Mouse (Mus musculus) megakaryocyte, embryonic 14.5 days (primary cell): ENCODE data around the gene Olfr1008. TPM values are rescaled to one million over a fixed set of nuclear protein-coding genes. Genes with fewer than 3 reads are reported as not detected.
A peak's percentile ranks its signal among the peaks of the same experiment; 100 is the strongest.
"Not testable (repeated sequence)": the region's sequence is repeated elsewhere in the genome, so short reads cannot be mapped to it uniquely, and the experiment has no call there.

Experiments
- H3K27me3 ChIP-seq: replicated peaks from 2 replicates; pipeline ENCODE3; 2012; ENCODE audit warnings: inconsistent platforms
- H3K36me3 ChIP-seq: replicated peaks from 2 replicates; pipeline ENCODE3; 2012; ENCODE audit warnings: low read length, inconsistent platforms, mixed read lengths
- H3K4me1 ChIP-seq: 2 replicates; pipeline ENCODE4 v1.6.1; 2012; ENCODE audit warnings: inconsistent platforms
- H3K4me3 ChIP-seq: replicated peaks from 2 replicates; pipeline ENCODE3; 2012; ENCODE audit warnings: moderate library complexity, mild to moderate bottlenecking, inconsistent platforms
- H3K9me3 ChIP-seq: 2 replicates; pipeline ENCODE4 v1.6.1; 2012; ENCODE audit warnings: inconsistent platforms
- FLI1 ChIP-seq: IDR thresholded peaks from 2 replicates; pipeline ENCODE4 v1.6.1; 2012; ENCODE audit warnings: low read length, inconsistent platforms, mixed read lengths
- GATA1 ChIP-seq: IDR thresholded peaks from 3 replicates; pipeline ENCODE4 v1.6.1; 2012; ENCODE audit warnings: mixed read lengths, low read length, inconsistent platforms, borderline replicate concordance
- polyA plus RNA-seq: library from polyadenylated mRNA; stranded (reverse); fragments of >175 nt; gene quantifications from 2 replicates; pipeline ENCODE4 v1.2.3, GENCODE M21; 2012; ENCODE audit warnings: low replicate concordance; ENCODE audit not compliant: insufficient read depth

The Olfr1008 gene
- not detected in 2 replicates for polyA plus RNA-seq

- Histone ChIP-seq H3K27me3 (no peaks in the 10 kb centered on the region), H3K9me3 (peaks cover 3% of the 10 kb centered on the region), H3K4me3 (no peak within 1 kb of the TSS), H3K4me1 (no peaks in the 10 kb centered on the region), H3K36me3 (no peaks in the 10 kb centered on the region)
- TF ChIP-seq GATA1 = no peak
- TF ChIP-seq FLI1 = no peak
These were observed at the start of gene Olfr1008 for GRCm38 (mm10) chr2:85689131-85689530. Gene Olfr1008 (plus strand): TSS chr2:85689431.

- Histone ChIP-seq H3K4me1 (no peaks in the 10 kb centered on the region), H3K27me3 (no peaks in the 10 kb centered on the region), H3K9me3 (no peaks in the 10 kb centered on the region), H3K4me3 (no peak within 1 kb of the TSS), H3K36me3 (no peaks in the 10 kb centered on the region)
- TF ChIP-seq FLI1 (no peak), GATA1 (no peak)
These were observed 38.6 kb upstream of the Olfr1008 start, which contains the start of gene Olfr1002 for GRCm38 (mm10) chr2:85650604-85651003. Gene Olfr1002 (minus strand): TSS chr2:85650704.

- not testable (repeated sequence) for H3K36me3 ChIP-seq, H3K9me3 ChIP-seq, H3K27me3 ChIP-seq, H3K4me1 ChIP-seq, H3K4me3 ChIP-seq
These were observed 24.9 kb upstream of the Olfr1008 start, which contains the start of gene Olfr154 for GRCm38 (mm10) chr2:85664355-85664754. Gene Olfr154 (minus strand): TSS chr2:85664455.

DNA sequence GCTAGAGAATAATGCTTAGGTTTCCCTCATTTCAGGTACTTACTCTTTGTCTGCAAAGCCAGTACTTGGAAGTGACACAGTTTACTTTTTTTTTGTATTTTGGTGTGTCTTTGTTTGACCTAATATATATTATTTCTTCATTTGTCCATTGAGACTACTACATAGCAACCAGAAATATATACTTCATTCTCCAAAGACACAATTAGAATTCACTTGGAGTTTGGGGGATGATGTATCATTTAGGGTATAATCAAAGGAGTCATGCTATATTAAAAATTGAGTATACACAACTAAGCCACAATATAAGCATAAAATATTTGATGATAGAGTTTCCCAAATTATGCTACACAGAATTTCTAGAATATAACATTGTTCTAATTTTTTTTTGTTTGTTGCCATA lies 10.6 kb upstream of the Olfr1008 start, which contains the start of gene Olfr1006:
Gene Olfr1006 (minus strand): TSS at position 101 of the 400 bp plus-strand sequence.
- Histone ChIP-seq H3K4me3 (no peak within 1 kb of the TSS), H3K27me3 (no peaks in the 10 kb centered on the region), H3K9me3 (no peaks in the 10 kb centered on the region), H3K36me3 (no peaks in the 10 kb centered on the region), H3K4me1 (no peaks in the 10 kb centered on the region)
- TF ChIP-seq GATA1 = no peak
- TF ChIP-seq FLI1 = no peak

- H3K9me3 ChIP-seq, H3K27me3 ChIP-seq, H3K4me3 ChIP-seq, H3K4me1 ChIP-seq, H3K36me3 ChIP-seq: not testable (repeated sequence)
These were observed 21.4 kb downstream of the Olfr1008 start for GRCm38 (mm10) chr2:85710680-85711079.

DNA sequence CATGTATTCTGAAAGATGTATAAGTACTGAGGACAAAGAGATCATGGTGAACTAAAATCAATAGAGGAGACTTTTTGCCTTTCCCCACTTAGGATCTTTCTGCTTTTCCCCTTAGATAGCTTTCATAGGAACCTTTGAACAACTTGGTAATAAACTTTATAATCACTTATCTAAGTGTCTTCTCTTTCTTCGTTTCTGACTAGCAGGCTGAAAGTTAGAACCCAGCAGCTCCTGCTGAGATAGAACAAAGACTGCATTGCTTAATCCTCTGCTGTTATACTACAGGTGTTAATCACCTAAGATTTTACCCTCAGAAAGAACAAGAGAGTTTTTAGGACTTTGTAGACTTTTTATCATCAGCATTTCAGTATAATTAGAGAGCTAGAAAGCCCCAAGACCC lies 21.9 kb downstream of the Olfr1008 start:
- Histone ChIP-seq H3K36me3 (no peaks in the 10 kb centered on the region), H3K27me3 (no peaks in the 10 kb centered on the region), H3K9me3 (peaks cover 10% of the 10 kb centered on the region; the same call in 1 of the 2 replicates), H3K4me1 (no peaks in the 10 kb centered on the region), H3K4me3 (no peak overlapping the region)
- TF ChIP-seq FLI1 (no peak), GATA1 (no peak)

GRCm38 (mm10) chr2:85715119-85715518 lies 25.9 kb downstream of the Olfr1008 start, which contains the start of gene Olfr1009:
Gene Olfr1009 (plus strand): TSS chr2:85715419.
- no peaks in the 10 kb centered on the region for H3K27me3 ChIP-seq
- no peaks in the 10 kb centered on the region for H3K4me1 ChIP-seq
- peaks cover 3% of the 10 kb centered on the region; the same call in 1 of the 2 replicates for H3K9me3 ChIP-seq
- no peak for TF ChIP-seq FLI1
- TF ChIP-seq GATA1 = no peak
- no peaks in the 10 kb centered on the region for H3K36me3 ChIP-seq
- H3K4me3 ChIP-seq = no peak within 1 kb of the TSS

DNA sequence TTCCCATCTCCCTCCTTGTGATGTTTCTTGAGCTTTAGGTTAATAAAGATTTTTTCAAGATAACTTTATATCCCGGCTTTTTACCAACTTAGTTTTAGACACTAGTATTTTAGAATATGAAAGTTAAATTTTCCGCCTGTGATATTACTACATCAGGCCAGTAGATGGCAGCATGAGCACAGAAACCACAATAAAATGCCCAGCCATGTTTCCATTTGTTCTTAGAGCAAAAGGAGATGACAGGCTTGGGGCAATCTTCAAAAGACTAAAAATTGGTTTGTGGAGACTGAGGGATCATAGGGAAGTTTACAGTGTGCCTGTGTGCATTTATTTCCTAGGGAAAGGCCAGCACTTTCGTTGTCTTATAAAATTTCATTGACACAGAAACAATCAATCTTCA lies 36.6 kb downstream of the Olfr1008 start:
- Histone ChIP-seq H3K4me1 (no peaks in the 10 kb centered on the region; the same call in 1 of the 2 replicates), H3K9me3 (no peaks in the 10 kb centered on the region), H3K27me3 (no peaks in the 10 kb centered on the region), H3K36me3 (no peaks in the 10 kb centered on the region), H3K4me3 (peak overlapping the region; percentile 59)
- TF ChIP-seq GATA1 (no peak), FLI1 (no peak)

Other genes with a start within 250 kb of the Olfr1008 start
- gene Olfr995, start 245.8 kb upstream of the Olfr1008 start, polyA plus RNA-seq = not detected in 2 replicates
- not detected in 2 replicates for gene 4833423E24Rik, start 170.4 kb upstream of the Olfr1008 start, polyA plus RNA-seq
- not detected in 2 replicates for gene Olfr996, start 110.2 kb upstream of the Olfr1008 start, polyA plus RNA-seq
- gene Olfr998, start 100.5 kb upstream of the Olfr1008 start, polyA plus RNA-seq = 3.0 TPM in 1 of 2 replicates, not detected in the other
- not detected in 2 replicates for gene Olfr1000, start 77.5 kb upstream of the Olfr1008 start, polyA plus RNA-seq
- gene Olfr1002, start 38.7 kb upstream of the Olfr1008 start, polyA plus RNA-seq = not detected in 2 replicates
- not detected in 2 replicates for gene Olfr154, start 25.0 kb upstream of the Olfr1008 start, polyA plus RNA-seq
- gene Olfr1006, start 10.7 kb upstream of the Olfr1008 start, polyA plus RNA-seq = not detected in 2 replicates
- not detected in 2 replicates for gene Olfr1009, start 26.0 kb downstream of the Olfr1008 start, polyA plus RNA-seq
- not detected in 2 replicates for gene Olfr1012, start 73.3 kb downstream of the Olfr1008 start, polyA plus RNA-seq
- gene Olfr1013, start 77.7 kb downstream of the Olfr1008 start, polyA plus RNA-seq = 0.03 TPM in 1 of 2 replicates, not detected in the other
- not detected in 2 replicates for gene Olfr1014, start 83.3 kb downstream of the Olfr1008 start, polyA plus RNA-seq
- not detected in 2 replicates for gene Olfr1015, start 92.6 kb downstream of the Olfr1008 start, polyA plus RNA-seq
- not detected in 2 replicates for gene Olfr1016, start 113.1 kb downstream of the Olfr1008 start, polyA plus RNA-seq
- gene Olfr1018, start 129.0 kb downstream of the Olfr1008 start, polyA plus RNA-seq = not detected in 2 replicates
- not detected in 2 replicates for gene Olfr1019, start 156.1 kb downstream of the Olfr1008 start, polyA plus RNA-seq
- gene Olfr1020, start 157.6 kb downstream of the Olfr1008 start, polyA plus RNA-seq = not detected in 2 replicates
- gene Olfr1022, start 179.2 kb downstream of the Olfr1008 start, polyA plus RNA-seq = not detected in 2 replicates
- gene Olfr1023, start 196.2 kb downstream of the Olfr1008 start, polyA plus RNA-seq = not detected in 2 replicates
- not detected in 2 replicates for gene Olfr1024, start 215.6 kb downstream of the Olfr1008 start, polyA plus RNA-seq
- gene Olfr1025-ps1, start 225.8 kb downstream of the Olfr1008 start, polyA plus RNA-seq = not detected in 2 replicates
- not detected in 2 replicates for gene Olfr1026, start 232.1 kb downstream of the Olfr1008 start, polyA plus RNA-seq